Mouse (Mus musculus) spleen, adult 12 weeks (tissue): Measurements from ENCODE around the gene Idi2.
"Not testable (repeated sequence)": the region's sequence is repeated elsewhere in the genome, so short reads cannot be mapped to it uniquely, and the experiment has no call there.

Experiments
- DNase-seq: peaks from one replicate; pipeline ENCODE4 v3.0.0; 2022; ENCODE audit warnings: low spot score

Idi2 gene

GRCm38 (mm10) chr13:8997221-8997620, 44.6 kb downstream of the Idi2 start:
- not testable (repeated sequence) for DNase-seq

- DNase-seq: no peak
These were observed 46.8 kb downstream of the Idi2 start for GRCm38 (mm10) chr13:8999464-8999863.

GRCm38 (mm10) chr13:9003306-9003705, 50.6 kb downstream of the Idi2 start:
- no peak for DNase-seq
